Mouse (Mus musculus): Measurements from ENCODE around the gene Gm826.

GRCm38 (mm10) chr2:160298586-160298985 lies 35.4 kb downstream of the Gm826 start:
- TF ChIP-seq CTCF (IDR thresholded peaks at IDR 0.05; ENCODE audit: control insufficient read depth, insufficient read depth, insufficient read length), result no peak
- TF ChIP-seq MAX (IDR thresholded peaks at IDR 0.05), result no peak

Measured in C2C12 (cell line).